Mouse (Mus musculus) lung, postnatal 4 days (tissue): Measurements from ENCODE around the gene Pon3.
A peak's percentile ranks its signal among the peaks of the same experiment; 100 is the strongest.

Experiments
- DNase-seq, 2 experiments: peaks; one replicate each; pipeline ENCODE4 v3.0.0; 2021

Gene Pon3

GRCm38 (mm10) chr6:5255722-5256451, at the start of gene Pon3:
Gene Pon3 (minus strand): TSS chr6:5256286.
- DNase-seq, result peak; percentile 76 to 86

- DNase-seq, result no peak
Measured at GRCm38 (mm10) chr6:5304956-5305355, 48.9 kb upstream of the Pon3 start.

DNA sequence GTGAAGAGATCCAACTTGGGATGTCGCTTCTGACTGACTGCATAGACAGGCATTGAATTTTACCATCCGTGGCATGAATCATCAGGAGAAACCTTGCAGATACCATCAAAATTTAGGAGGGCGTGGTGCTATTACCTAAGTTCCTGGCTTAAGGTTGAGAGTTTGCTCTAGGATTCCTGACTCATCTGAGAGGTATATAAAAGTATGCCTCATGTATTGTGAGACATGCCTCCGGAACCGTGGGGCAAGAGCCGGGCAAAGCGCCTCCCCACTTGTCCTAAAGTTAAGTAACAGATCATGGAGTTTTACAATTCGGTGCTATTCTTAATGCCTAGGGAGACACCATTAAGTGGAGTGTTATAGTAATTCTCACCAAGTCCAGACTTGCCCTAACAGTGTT, 44.5 kb upstream of the Pon3 start:
- DNase-seq, result no peak

DNA sequence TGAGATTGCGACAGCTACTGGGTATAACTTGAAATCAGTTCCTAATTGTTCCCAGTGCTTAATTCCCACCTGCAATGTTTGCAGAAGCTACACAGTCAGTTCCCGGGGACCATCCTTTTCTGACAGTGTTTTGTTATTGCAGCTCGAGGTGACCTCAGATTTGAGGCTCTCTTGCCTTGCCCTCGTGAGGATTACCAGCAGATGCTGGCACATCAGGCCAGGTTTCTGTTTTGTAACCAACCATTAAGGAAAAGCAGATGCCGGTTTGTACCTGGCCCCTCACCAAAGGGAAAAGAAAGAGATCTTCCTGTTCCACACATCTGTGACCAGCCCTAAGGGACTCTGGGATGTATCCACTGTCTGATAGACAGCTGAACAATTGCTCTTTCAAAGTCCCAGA, 43.5 kb upstream of the Pon3 start:
- DNase-seq, result no peak

- DNase-seq, result peak; percentile 91 to 94
Measured at GRCm38 (mm10) chr6:5298092-5298554, 42.0 kb upstream of the Pon3 start, which contains the start of gene Pon2. Gene Pon2 (minus strand): TSS chr6:5298455.

GRCm38 (mm10) chr6:5297321-5298091, 41.4 kb upstream of the Pon3 start:
- DNase-seq, result peak; percentile 74 to 76

DNA sequence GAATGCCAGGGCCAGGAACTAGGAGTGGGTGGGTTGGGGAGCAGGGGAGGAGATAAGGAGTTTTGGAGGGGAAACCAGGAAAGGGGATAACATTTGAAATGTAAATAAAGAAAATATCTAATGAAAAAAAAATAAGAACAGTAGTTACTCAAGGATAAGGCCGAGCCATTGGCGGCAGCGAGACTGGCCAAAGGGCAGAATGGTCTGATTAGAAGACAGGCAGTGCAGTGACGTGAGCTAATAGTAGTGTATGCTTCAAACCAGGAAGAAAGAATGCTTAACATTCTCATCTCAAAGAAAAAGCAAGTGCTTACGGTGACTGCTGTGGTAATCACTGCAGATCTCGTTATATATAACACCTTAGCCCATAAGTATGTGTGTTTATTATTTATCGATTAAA, 40.0 kb upstream of the Pon3 start:
- DNase-seq, result no peak

- no peak for DNase-seq
Measured at GRCm38 (mm10) chr6:5294659-5295449, 38.8 kb upstream of the Pon3 start.

- DNase-seq, result no peak
Measured at GRCm38 (mm10) chr6:5292841-5293240, 36.8 kb upstream of the Pon3 start.

GRCm38 (mm10) chr6:5291450-5291849, 35.4 kb upstream of the Pon3 start:
- no peak for DNase-seq

GRCm38 (mm10) chr6:5287919-5288318, 31.8 kb upstream of the Pon3 start:
- DNase-seq, result no peak

DNA sequence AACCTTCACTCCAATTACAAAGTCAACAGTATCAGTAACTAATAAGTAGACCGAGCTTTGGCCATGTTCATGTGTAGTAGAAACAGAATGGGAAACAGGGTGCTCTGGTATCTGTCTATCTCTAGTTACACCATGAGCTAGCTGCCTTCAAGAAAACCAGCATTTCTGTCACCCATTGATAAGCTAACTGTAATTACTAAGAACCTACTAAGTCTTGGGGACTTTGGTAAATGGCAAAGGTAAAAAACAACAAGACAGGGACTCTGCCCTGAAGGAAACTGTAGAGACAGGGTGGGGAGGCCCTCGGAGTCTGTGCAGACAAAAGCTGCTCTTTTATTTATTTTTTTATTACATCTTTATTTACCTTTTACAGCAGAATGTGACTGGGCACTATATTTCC, 31.3 kb upstream of the Pon3 start:
- DNase-seq, result no peak

GRCm38 (mm10) chr6:5282418-5282817, 26.3 kb upstream of the Pon3 start:
- DNase-seq, result no peak

GRCm38 (mm10) chr6:5280576-5281305, 24.7 kb upstream of the Pon3 start:
- DNase-seq, result no peak

DNA sequence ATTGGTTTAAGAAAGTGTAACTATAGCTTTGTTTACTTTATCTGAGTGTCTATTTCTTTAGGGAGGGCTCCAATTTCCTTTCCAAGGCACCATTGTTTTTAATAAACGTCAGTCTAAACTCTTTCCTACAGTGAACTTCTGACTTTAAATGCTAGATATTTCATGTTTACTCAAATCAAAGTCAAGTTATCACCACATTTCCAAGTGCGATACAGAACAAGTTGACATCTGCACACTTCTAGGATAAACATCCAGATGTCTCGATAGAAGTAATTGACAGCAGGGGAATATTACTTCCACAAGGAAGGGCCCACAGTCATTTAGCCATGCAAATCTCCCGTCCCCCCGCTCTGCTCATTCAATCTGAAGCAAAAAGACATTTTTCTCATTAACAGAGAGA, 21.9 kb upstream of the Pon3 start:
- no peak for DNase-seq

DNA sequence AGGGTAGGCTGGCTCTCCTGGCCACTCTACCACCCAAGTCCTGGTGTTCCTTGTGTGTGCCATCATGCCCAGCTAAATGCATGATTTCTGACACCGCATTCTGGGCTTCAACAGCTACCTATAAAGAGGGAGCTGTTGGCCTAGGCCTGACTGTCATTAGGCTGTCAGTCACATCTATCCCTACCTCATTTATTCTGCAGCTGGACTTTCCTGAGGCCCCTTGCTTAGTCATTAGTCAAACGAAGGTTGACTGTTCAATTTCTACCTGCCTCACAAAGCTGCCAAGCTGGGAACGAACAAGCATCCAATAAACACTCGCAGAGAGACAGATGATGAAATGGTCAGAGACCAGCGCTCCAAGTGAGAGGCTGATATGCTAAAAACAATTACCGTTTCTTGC, 13.6 kb upstream of the Pon3 start:
- no peak for DNase-seq

GRCm38 (mm10) chr6:5264793-5265192, 8.7 kb upstream of the Pon3 start:
- DNase-seq, result no peak

GRCm38 (mm10) chr6:5263250-5263999, 7.3 kb upstream of the Pon3 start:
- DNase-seq, result no peak

GRCm38 (mm10) chr6:5262322-5263249, 6.5 kb upstream of the Pon3 start:
- DNase-seq, result peak; percentile 27 to 50

- no peak for DNase-seq
Measured at GRCm38 (mm10) chr6:5255291-5255690, 795 bp downstream of the Pon3 start.

DNA sequence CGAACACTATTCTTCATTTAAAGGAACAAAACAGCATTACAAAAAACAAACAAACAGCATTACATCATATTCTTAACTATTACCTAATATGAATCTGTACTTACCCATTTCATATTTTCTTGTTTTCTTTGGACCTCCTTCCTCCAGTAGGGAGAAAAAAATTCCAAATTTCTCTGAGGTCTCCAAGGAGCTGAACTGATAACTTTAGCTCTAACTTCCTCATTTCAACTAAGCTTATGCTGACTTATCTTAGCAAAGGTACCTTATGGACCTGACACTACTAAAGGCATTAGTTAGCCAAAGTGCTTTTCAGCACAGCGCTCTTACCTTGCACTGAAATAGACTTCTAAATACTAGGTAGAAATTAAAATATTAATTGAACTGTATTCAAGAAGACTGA, 1.2 kb downstream of the Pon3 start:
- no peak for DNase-seq
